Mouse (Mus musculus) limb, embryonic 12.5 days (tissue): ENCODE data around the gene Kremen2. TPM values are rescaled to one million over a fixed set of nuclear protein-coding genes. Genes with fewer than 3 reads are reported as not detected.

Experiments
- ATAC-seq: fragments of 200-750 bp; cut with Nextera tagmentation; 2 replicates; pipeline ENCODE4 v1.8.0; 2017; ENCODE audit warnings: low read depth, moderate TSS enrichment; ENCODE audit not compliant: insufficient number of reproducible peaks, insufficient read depth, low FRiP score, low TSS enrichment
- H3K27ac ChIP-seq: fragments of 300-500 bp; sonication (generic); 2 replicates; pipeline ENCODE4 v1.5.1; 2016; ENCODE audit warnings: mild to moderate bottlenecking, moderate library complexity
- H3K27me3 ChIP-seq: fragments of 300-500 bp; sonication (generic); 2 replicates; pipeline ENCODE4 v1.6.1; 2016; ENCODE audit warnings: mild to moderate bottlenecking, moderate library complexity
- H3K36me3 ChIP-seq: fragments of 300-500 bp; sonication (generic); 2 replicates; pipeline ENCODE4 v1.6.1; 2016; ENCODE audit warnings: mild to moderate bottlenecking, moderate library complexity
- H3K4me1 ChIP-seq: fragments of 300-500 bp; sonication (generic); replicated peaks from 2 replicates; pipeline ENCODE4 v1.6.1; 2016
- H3K4me2 ChIP-seq: fragments of 300-500 bp; sonication (generic); 2 replicates; pipeline ENCODE4 v1.6.1; 2016; ENCODE audit warnings: mild to moderate bottlenecking, moderate library complexity
- H3K4me3 ChIP-seq: fragments of 300-500 bp; sonication (generic); replicated peaks from 2 replicates; pipeline ENCODE4 v1.5.1; 2016; ENCODE audit warnings: mild to moderate bottlenecking
- H3K9ac ChIP-seq: fragments of 300-500 bp; sonication (generic); replicated peaks from 2 replicates; pipeline ENCODE4 v1.6.1; 2016; ENCODE audit warnings: mild to moderate bottlenecking, moderate library complexity
- H3K9me3 ChIP-seq: fragments of 300-500 bp; sonication (generic); 2 replicates; pipeline ENCODE4 v1.6.1; 2016; ENCODE audit warnings: mild to moderate bottlenecking, moderate library complexity
- WGBS: fragments of 180-500 bp; shearing (Covaris S2); methylation state at CpG from one replicate; pipeline ENCODE4 v1.1.7; 2016; 5-methylcytosine and 5-hydroxymethylcytosine counted together
- polyA plus RNA-seq: library from polyadenylated mRNA; unstranded; fragments of >200 nt; fragmentation: Nextera tagmentation; extraction: Ambion mirVana; gene quantifications from 2 replicates; pipeline ENCODE4 v1.2.1, GENCODE M21; 2016

The Kremen2 gene
- polyA plus RNA-seq, 1 experiment from 2014 or later = 30.0 TPM

DNA sequence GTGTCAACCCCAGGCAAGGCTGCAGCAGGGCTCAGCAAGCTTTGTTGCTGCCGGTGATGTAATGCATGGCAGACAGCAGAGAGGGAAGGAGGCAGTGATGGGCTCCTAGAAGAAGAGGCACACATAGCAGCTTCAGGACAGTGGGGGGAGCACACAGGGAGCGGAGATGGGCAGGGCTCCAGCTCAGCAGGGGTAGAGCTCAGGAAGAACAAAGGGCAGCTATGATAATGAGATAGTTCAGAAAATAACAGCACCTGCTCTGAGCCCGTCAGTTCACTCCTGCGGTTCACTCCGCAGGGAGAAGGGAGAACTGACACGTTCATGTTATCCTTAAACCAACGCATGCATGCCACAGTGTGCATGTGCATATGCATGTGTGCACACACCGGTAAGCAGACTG is 13.2 kb upstream of the Kremen2 start:
- H3K9me3 ChIP-seq = 0 out of 2 replicates have a peak, but pooled peaks cover 3% of the 10 kb centered on the region
- H3K27me3 ChIP-seq = no peaks in the 10 kb centered on the region
- ATAC-seq = no peak
- H3K4me3 ChIP-seq = no peak overlapping the region
- no peak overlapping the region for H3K4me2 ChIP-seq
- no peak overlapping the region for H3K27ac ChIP-seq
- no peaks in the 10 kb centered on the region for H3K4me1 ChIP-seq
- no peak overlapping the region for H3K9ac ChIP-seq
- peaks cover 96% of the 10 kb centered on the region for H3K36me3 ChIP-seq
- 86% methylated on average over 8 of the region's 8 CpGs for WGBS

GRCm38 (mm10) chr17:23757581-23757980 is 11.9 kb upstream of the Kremen2 start:
- Histone ChIP-seq H3K27me3 (no peaks in the 10 kb centered on the region), H3K4me3 (no peak overlapping the region), H3K9me3 (0 out of 2 replicates have a peak, but pooled peaks cover 3% of the 10 kb centered on the region), H3K36me3 (peaks cover 100% of the 10 kb centered on the region), H3K9ac (no peak overlapping the region), H3K27ac (no peak overlapping the region), H3K4me1 (no peaks in the 10 kb centered on the region), H3K4me2 (no peak overlapping the region)
- ATAC-seq = no peak
- 98% methylated on average over 9 of the region's 9 CpGs for WGBS

GRCm38 (mm10) chr17:23755689-23756088 is 10.1 kb upstream of the Kremen2 start:
- Histone ChIP-seq H3K27ac (no peak overlapping the region), H3K9ac (no peak overlapping the region), H3K4me2 (no peak overlapping the region), H3K36me3 (peaks cover 100% of the 10 kb centered on the region), H3K4me1 (no peaks in the 10 kb centered on the region), H3K4me3 (no peak overlapping the region), H3K9me3 (0 out of 2 replicates have a peak, but pooled peaks cover 3% of the 10 kb centered on the region), H3K27me3 (no peaks in the 10 kb centered on the region)
- WGBS = 82% methylated on average over 13 of the region's 13 CpGs
- ATAC-seq = no peak

- peaks cover 27% of the 10 kb centered on the region for H3K4me1 ChIP-seq
- no peak for ATAC-seq
- no peaks in the 10 kb centered on the region for H3K9me3 ChIP-seq
- H3K9ac ChIP-seq = no peak overlapping the region
- peaks cover 41% of the 10 kb centered on the region for H3K36me3 ChIP-seq
- 73% methylated on average over 11 of the region's 11 CpGs for WGBS
- no peak overlapping the region for H3K4me3 ChIP-seq
- peaks cover 42% of the 10 kb centered on the region for H3K27me3 ChIP-seq
- no peak overlapping the region for H3K27ac ChIP-seq
- peak overlapping the region; percentile 26 for H3K4me2 ChIP-seq
Observed at GRCm38 (mm10) chr17:23749400-23750191, 4.0 kb upstream of the Kremen2 start.

GRCm38 (mm10) chr17:23748631-23749391 is 3.2 kb upstream of the Kremen2 start:
- Histone ChIP-seq H3K9ac (no peak overlapping the region), H3K4me2 (peak overlapping the region; percentile 26), H3K9me3 (no peaks in the 10 kb centered on the region), H3K27ac (no peak overlapping the region), H3K4me3 (no peak overlapping the region), H3K27me3 (peaks cover 50% of the 10 kb centered on the region), H3K4me1 (peaks cover 32% of the 10 kb centered on the region), H3K36me3 (peaks cover 33% of the 10 kb centered on the region)
- ATAC-seq = no peak
- 36% methylated on average over 10 of the region's 10 CpGs for WGBS

- Histone ChIP-seq H3K9me3 (no peaks in the 10 kb centered on the region), H3K36me3 (peaks cover 25% of the 10 kb centered on the region), H3K27me3 (peaks cover 58% of the 10 kb centered on the region), H3K4me3 (no peak overlapping the region), H3K9ac (no peak overlapping the region), H3K4me2 (no peak overlapping the region), H3K4me1 (peaks cover 32% of the 10 kb centered on the region), H3K27ac (no peak overlapping the region)
- whole genome bisulfite sequencing = 21% methylated on average over 6 of the region's 6 CpGs
- no peak for ATAC-seq
Observed at GRCm38 (mm10) chr17:23748026-23748425, 2.4 kb upstream of the Kremen2 start.

GRCm38 (mm10) chr17:23747471-23747870 is 1.8 kb upstream of the Kremen2 start:
- Histone ChIP-seq H3K27ac (no peak overlapping the region), H3K4me3 (no peak overlapping the region), H3K9ac (no peak overlapping the region), H3K4me1 (peaks cover 33% of the 10 kb centered on the region), H3K36me3 (peaks cover 20% of the 10 kb centered on the region), H3K9me3 (no peaks in the 10 kb centered on the region), H3K27me3 (peaks cover 63% of the 10 kb centered on the region), H3K4me2 (no peak overlapping the region)
- WGBS = 83% methylated on average over 3 of the region's 3 CpGs
- ATAC-seq = no peak

DNA sequence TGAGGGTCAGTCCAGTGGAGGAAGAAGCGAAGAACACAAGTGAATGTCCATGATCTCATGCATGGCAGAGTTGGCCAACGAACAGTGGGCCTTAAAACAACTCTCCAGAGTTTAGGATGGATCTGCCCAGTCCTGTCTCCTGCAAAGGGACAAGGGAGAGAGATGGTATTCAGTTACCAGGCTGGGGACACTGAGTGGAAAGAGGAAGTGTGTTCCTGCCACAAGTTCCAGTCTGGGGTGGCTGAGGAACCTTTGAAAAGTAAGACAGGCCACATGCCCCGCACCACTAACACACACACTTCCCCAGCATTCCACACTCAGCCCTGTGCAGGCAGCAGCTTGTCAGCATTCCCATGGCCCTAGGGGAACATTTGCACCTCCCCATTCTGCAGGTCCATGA is 1.1 kb upstream of the Kremen2 start:
- H3K4me1 ChIP-seq = peaks cover 37% of the 10 kb centered on the region
- no peaks in the 10 kb centered on the region for H3K9me3 ChIP-seq
- H3K4me2 ChIP-seq = no peak overlapping the region
- 81% methylated on average over 3 of the region's 3 CpGs for WGBS
- peaks cover 12% of the 10 kb centered on the region for H3K36me3 ChIP-seq
- no peak overlapping the region for H3K4me3 ChIP-seq
- peaks cover 70% of the 10 kb centered on the region for H3K27me3 ChIP-seq
- ATAC-seq = no peak
- no peak overlapping the region for H3K27ac ChIP-seq
- H3K9ac ChIP-seq = no peak overlapping the region

- no peak for ATAC-seq
- H3K27ac ChIP-seq = no peak overlapping the region
Observed at GRCm38 (mm10) chr17:23746311-23746710, 678 bp upstream of the Kremen2 start.

GRCm38 (mm10) chr17:23744651-23745050 is 982 bp downstream of the Kremen2 start:
- Histone ChIP-seq H3K4me3 (peak overlapping the region; percentile 35), H3K9me3 (no peaks in the 10 kb centered on the region), H3K4me2 (peak overlapping the region; percentile 68), H3K36me3 (no peaks in the 10 kb centered on the region), H3K27ac (no peak overlapping the region), H3K27me3 (peaks cover 91% of the 10 kb centered on the region), H3K9ac (peak overlapping the region; percentile 19; the same call in 1 of the 2 replicates), H3K4me1 (peaks cover 47% of the 10 kb centered on the region)
- no peak for ATAC-seq
- WGBS = 4% methylated on average over 14 of the region's 14 CpGs

More at GRCm38 (mm10) chr17:23746311-23746710, 678 bp upstream of the Kremen2 start:
- WGBS = 2% methylated on average over 12 of the region's 12 CpGs
- H3K36me3 ChIP-seq = peaks cover 8% of the 10 kb centered on the region
- peaks cover 75% of the 10 kb centered on the region for H3K27me3 ChIP-seq
- no peak overlapping the region for H3K9ac ChIP-seq
- H3K4me1 ChIP-seq = peaks cover 37% of the 10 kb centered on the region
- H3K4me3 ChIP-seq = peak overlapping the region; percentile 35
- no peaks in the 10 kb centered on the region for H3K9me3 ChIP-seq
- peak overlapping the region; percentile 68 for H3K4me2 ChIP-seq

- H3K4me2 ChIP-seq = peak overlapping the region; percentile 68
- WGBS = 18% methylated on average over 8 of the region's 8 CpGs
- no peaks in the 10 kb centered on the region for H3K36me3 ChIP-seq
- 0 out of 2 replicates have a peak overlapping the region, but pooled peaks have one; percentile 19 for H3K9ac ChIP-seq
- H3K27me3 ChIP-seq = peaks cover 96% of the 10 kb centered on the region
- peak overlapping the region; percentile 35 for H3K4me3 ChIP-seq
- H3K27ac ChIP-seq = no peak overlapping the region
- peaks cover 48% of the 10 kb centered on the region for H3K4me1 ChIP-seq
- no peaks in the 10 kb centered on the region for H3K9me3 ChIP-seq
- ATAC-seq = no peak
Observed at GRCm38 (mm10) chr17:23744076-23744475, 1.6 kb downstream of the Kremen2 start.
